Mouse (Mus musculus): Measurements from ENCODE around the gene Pla2g1b.
A peak's percentile ranks its signal among the peaks of the same experiment; 100 is the strongest.
"Not testable (repeated sequence)": the region's sequence is repeated elsewhere in the genome, so short reads cannot be mapped to it uniquely, and the experiment has no call there.

Pla2g1b gene

GRCm38 (mm10) chr5:115485489-115486205 lies 19.6 kb downstream of the Pla2g1b start:
- DNase-seq = no peak

DNA sequence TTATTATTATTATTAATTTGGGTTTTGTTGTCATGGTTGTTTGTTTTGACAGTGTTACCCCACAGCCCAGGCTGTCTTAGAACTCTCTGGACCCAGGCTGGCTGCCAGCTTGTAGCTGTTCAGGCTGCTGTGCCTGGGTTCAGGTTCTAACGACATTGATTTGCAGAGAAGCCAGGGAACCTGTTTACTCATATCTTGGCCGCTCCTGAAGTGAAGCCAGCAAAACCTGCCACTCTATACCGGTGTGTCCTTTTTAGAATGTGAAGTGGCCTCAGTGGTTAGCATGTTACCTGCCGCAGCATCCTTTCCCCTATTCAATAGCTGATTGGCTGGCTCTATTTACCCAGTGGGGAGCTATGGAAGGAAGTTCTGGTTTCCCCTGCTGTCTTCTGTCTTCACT lies 20.7 kb downstream of the Pla2g1b start:
- DNase-seq = no peak

GRCm38 (mm10) chr5:115487353-115487752 lies 21.3 kb downstream of the Pla2g1b start:
- DNase-seq = no peak

GRCm38 (mm10) chr5:115487942-115488580 lies 22.0 kb downstream of the Pla2g1b start:
- no peak for DNase-seq

DNA sequence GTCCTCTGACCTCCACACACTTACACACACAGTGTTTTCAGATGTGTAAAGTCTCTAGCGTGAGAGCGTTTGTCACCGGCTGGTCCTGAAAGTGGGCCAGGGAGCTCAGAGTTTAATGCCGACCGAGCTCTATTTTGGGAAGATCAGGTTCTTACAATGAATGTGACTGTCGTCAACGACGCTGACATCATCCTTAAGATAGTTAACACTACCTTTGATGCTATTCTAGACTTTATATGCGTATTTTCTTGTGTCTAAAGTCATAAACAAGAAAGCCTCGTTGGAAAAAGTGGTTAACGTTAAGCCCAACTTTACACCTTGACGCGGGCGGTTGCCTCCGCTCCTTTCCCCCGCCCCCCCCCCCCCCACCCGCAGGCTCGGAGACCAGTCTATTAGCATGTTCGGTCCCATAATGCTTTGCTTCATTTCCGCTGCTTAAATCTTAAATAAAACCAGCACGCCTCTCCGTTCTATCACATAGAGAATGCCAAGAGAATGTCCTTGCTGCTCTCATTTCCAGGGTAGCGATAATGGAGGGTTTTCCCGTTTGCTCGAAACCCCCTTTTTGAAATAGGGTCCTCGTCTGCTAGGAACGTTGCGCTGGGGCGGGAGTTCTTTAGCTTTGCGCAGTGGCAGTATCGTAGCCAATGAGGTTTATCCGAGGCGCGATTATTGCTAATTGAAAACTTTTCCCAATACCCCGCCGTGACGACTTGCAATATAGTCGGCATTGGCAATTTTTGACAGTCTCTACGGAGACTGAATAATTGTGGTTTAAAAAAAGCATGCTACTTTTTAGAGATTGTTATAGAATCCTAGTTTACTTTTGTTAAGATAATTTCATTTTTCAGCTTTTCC lies 23.0 kb downstream of the Pla2g1b start:
- DNase-seq = peak; percentile 84

DNA sequence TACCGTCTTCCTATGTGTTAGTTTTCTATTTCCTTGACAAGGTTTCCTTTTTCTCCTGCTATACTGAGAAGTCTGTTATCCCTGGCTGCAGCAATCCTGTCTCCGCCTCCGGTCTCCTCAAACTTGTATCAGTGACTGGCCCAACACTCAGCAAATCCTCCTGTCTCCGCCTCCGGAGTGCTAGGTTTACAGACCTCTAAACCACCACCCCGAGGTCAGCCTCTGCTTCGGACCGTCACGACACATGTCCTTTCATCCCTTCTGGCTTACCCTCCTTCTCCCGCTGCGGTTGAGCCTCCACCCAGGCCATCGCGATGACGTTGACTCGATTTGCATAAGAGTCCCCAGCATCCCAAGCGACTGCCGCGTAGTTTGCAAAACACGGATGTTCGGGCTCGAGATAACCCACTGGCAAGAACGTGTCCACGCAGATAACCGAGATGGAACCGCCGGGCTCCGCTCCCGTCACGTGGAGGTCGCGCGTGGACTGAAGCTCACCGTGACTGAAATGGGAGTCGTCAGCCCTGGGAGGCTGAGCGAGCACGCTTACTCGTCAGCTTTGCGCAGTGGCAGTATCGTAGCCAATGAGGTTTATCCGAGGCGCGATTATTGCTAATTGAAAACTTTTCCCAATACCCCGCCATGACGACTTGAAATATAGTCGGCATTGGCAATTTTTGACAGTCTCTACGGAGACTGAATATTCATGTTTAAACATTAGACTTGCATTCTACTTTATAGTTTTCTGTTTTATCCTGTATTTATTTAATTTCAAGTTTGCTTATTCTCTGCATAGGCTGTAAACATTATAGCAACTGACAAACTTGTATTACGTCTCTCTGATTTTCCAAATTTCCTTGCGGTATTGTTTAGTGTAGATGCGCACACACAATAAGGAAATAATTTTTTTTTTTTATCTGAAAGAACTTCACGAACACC lies 23.9 kb downstream of the Pla2g1b start:
- peak; percentile 86 for DNase-seq

DNA sequence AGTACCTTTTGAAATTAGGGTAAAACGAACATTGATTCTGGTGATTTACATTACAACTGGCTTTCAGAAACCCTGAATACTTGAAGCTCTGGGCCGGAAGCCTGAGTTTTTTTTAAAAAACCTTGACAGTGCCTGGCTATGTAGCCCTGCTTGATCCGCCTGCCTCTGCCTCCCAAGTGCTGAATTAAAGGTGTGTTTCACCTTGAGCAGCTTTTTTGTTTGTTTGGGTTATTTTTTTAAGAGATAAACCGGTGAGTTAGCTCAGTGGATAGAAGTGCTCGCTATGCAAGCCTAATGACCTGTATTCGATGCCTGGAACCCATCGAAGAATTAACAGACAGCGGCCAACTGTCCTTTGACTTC lies 24.6 kb downstream of the Pla2g1b start:
- DNase-seq = no peak

DNA sequence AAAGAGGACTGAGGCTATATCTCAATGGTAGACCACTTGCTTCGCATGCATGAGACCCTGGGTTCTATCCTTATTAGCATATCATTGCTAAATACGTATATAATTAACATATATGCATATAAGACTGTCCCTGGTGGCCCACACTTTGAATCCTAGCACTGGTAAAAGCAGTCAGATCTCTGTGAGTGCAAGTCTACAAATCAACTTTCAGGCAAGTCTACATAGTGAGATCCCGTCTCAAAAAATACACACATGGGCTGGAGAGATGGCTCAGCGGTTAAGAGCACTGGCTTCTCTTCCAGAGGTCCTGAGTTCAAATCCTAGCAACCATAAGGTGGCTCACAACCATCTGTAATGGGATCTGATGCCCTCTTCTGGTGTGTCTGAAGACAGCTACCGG lies 25.0 kb downstream of the Pla2g1b start:
- no peak for DNase-seq

DNA sequence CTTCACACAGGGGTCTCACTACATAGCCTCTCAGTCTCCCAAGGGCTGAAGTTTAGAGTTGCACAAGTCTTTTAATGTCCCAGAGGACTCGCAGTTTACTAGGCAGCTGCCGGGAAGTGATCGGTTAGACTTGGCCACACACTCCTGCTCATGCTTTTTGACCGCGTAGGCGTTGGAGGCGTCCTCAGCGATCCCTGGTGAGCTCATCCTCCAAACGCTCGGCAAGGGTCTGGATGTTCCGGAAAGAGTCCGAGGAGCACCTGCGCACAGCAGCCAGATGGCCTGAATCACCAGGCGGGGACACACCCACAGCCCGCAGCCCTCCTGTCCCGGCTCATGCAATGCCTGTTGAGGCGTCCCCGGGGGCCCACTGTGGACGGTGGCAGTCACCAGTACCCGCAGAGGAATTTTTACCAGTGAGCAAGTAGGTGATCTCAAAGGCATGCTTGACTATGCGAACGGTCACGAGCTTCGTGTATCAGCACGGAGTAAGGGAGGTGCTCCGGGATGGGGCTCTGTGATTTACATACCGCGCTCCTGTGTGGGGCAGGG lies 25.8 kb downstream of the Pla2g1b start:
- peak; percentile 44 for DNase-seq

DNA sequence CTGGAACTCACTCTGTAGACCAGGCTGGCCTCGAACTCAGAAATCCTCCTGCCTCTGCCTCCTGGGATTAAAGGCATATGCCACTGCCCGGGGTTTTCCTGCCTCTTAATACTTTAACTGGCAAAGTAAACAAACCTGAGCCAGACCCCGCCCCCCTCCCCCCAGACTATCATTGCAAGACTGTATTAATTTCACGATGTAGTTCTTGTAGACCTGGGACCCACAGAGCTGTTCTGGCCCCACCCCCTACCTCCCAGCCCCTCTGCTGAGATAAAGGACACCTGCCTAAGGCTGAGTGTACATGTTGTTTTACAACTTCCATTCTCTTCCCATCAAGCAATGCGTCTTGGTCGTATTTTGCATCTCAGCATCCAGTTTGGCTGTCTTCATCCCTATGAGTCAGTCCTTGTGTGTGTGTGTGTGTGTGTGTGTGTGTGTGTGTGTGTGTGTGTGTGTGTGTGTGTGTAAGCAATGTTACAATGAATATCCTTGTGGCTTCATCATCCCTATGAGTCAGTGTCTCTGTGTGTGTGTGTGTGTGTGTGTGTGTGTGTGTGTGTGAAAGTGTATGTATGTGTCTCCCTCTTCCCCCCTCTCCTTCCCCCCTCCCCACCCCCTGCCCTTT lies 26.8 kb downstream of the Pla2g1b start:
- DNase-seq = no peak

GRCm38 (mm10) chr5:115493441-115493840 lies 27.4 kb downstream of the Pla2g1b start:
- no peak for DNase-seq

GRCm38 (mm10) chr5:115495618-115496017 lies 29.6 kb downstream of the Pla2g1b start:
- DNase-seq = not testable (repeated sequence)

DNA sequence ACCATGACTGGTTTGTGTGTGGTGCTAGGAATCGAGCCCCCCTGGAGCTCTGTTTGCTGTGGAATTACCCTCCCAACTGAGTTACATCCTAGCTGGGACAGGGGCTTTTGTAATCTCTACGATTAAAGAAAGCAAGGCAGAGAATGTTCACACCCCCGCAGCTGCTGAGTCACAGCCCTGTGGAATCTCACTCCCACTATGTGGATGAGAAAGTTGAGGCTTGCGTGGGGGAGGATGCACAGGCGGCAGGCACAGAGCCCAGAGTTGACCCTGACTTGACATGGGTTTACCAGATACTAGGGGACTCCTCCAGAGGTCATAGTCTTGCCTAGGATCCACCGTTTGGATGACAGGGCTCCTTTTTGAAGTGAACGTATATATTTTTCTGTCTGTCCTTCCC lies 31.0 kb downstream of the Pla2g1b start:
- DNase-seq = no peak

DNA sequence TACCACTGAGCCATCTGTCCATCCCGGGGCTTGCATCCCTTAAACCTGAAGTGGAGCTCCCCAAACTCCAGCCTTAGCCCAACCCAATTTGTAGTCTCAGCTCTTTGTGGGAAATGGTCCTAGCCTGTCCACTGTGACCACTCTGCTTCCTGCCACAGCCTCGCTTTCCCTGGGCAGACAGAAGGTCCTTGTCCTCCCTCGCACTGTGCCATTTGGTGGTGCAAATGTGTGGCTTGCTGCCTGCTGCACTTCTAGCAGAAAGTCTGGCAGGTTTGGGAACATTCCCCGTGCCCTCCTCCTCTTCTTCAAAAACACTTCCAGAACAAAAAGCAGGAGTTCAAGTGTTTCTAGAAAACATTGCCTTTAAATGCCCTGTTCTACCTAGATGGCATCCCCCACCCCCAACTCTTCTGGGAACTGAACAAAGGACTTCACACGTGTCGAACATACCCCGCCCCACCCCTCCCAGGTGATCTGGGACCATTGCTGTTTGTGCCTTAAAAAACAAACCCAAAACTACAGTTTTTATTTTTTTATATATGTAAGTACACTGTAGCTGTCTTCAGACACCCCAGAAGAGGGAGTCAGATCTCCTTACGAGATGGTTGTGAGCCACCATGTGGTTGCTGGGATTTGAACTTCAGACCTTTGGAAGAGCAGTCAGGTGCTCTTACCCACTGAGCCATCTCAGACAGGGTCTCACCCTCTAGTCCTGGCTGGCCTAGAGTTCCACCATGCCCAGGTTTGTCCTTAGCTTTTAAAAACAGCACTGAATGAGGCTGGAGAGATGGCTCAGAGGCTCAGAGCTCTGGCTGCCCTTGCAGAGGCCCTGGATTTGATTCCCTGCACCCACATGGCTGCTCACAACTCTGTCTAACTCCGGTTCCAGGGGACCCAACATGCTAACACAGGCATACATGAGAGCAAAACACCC lies 32.5 kb downstream of the Pla2g1b start:
- no peak for DNase-seq

DNA sequence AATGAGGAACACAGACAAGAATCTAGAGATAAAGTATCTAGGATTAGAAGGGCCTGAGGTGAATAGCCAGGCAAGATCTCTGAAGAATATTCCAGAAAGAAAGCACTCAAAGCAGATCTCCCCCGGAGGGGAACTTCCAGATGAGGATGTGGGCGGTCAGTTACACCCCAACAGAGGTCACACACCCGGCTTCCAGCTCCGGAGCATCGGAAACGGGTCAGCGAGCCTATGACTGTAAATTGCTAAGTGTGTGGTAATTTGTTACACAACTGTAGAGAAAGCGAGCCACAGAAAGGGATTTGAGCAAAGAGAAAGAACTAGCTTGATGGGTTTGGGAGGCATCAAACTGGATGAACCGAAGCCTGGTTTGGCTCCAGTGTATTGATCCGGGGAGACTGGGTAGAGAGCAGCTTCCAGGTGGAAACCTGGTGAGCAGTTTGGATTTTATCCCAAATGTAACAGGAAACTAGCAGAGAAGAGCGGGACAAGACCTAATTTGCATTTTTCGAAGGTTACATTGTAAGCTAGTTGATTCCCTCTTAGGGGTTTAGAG lies 34.4 kb downstream of the Pla2g1b start:
- DNase-seq = no peak

DNA sequence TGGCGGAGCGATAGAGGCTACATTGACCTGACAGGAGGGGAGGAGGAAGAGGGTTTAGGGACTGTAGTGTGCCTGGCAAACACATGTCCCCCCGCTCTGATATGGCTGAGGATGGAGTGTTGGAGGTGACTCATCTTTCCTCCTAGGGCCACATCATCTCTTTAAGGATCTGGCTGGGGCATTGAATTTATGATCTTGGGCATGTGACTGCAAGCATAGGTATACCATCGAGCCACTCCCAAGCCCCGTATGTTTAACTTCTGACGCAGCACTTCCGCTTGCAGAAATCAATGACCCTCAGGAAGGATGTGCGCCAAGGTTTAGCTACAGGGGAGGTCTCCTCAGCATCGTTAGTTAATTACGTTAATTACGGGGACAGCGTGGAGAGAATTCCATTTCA lies 37.0 kb downstream of the Pla2g1b start:
- no peak for DNase-seq

GRCm38 (mm10) chr5:115505617-115506016 lies 39.6 kb downstream of the Pla2g1b start:
- DNase-seq = not testable (repeated sequence)

DNA sequence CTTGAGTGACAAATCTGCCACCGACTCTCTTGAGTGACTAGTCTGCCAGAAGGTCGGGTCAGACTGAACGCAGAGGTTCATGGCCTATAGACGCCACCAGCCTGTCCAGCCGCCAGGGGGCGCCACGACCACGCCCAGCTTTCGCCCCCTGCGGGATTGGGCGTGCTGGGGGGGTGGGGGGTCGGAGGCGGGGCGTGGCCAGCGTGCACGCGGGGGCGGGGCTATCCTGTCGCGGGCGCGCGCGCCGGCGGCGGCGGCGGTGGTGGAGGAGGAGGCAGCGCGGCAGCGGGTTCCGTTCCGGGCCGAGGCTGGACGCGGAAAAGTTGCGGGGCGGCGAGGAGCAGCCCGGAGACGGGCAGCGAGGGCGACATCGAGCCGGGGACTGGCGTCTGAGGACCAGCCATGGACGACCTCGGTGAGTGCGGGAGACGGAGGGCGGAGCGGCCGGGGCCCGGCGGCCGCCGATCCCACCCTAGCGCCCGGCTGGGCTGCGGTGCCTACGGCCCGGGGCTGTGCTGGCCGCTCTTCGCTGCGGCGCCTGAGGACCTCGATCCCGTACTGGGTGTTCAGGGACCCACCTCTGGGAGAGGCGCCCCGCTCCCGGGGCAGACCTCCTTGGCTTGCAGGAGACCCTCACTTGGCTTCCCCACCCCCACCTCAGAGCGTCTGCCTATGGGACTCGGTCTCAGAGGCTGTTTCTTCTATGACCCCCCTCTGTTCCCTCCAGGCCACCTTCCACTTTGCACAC lies 40.6 kb downstream of the Pla2g1b start, which contains the start of gene Pxn:
Gene Pxn (plus strand): TSS at position 223 of the 748 bp plus-strand sequence.
- peak; percentile 99 for DNase-seq

DNA sequence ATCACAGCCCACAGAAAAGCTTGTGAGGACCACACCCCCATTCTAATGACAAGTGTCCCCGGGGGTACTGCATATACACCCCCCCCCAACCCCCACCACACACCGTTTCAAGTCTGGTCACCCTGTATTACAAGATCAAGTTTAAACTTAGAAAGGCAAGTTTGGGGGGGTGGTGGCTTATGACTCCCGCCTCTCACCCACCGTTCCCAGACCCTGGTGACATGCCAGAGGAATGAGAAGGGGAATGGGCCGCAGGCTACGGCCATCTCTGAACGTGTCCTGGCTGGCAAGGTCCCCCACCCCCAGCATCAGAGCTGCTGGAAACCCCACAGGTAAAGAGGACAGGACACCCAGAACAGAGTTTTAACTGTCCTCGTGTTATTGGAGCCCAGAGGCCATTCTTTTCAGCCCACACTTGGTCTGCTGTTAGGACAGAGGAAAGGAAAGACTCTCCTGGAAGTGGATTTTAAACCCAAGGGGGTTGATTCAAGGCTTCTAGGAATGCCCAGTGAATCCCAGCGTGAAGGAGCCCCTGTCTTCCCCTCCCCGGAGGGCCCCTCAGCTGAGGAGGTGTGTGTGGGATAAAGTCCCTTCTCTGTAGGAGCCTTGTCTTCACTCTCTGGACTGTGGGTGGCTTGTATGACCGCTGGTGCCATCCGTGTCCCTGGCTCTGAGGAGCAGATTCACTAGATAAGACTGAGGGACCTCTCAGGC lies 41.4 kb downstream of the Pla2g1b start:
- peak; percentile 30 for DNase-seq
